Mouse (Mus musculus) spleen, postnatal 4 days (tissue): ENCODE data around the gene Cdh4.

ENCODE experiments used
- DNase-seq, 2 experiments: peaks; one replicate each; pipeline ENCODE4 v3.0.0; 2022; ENCODE audit warnings: low spot score in 2 of 2

Gene Cdh4

DNA sequence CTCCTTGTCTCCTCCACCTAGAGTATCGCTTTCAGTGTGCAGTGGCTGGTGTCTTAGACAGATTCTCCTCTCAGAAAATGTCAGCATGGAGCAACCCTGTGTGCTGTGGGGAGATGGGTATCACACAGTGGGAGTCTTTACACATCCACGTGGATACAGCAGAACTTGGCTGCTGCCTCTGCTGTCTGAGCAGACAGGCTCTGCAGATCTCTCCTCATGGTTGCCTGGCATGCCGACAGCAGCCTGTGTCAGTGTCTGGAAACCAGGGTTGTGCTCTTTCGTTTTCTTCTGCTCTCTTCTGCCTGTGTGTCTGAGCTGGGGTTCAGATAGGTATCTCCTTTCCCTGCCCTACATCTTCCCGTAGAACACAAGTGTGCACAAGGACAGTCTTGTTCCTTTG lies 237.6 kb downstream of the Cdh4 start:
- no peak for DNase-seq

DNA sequence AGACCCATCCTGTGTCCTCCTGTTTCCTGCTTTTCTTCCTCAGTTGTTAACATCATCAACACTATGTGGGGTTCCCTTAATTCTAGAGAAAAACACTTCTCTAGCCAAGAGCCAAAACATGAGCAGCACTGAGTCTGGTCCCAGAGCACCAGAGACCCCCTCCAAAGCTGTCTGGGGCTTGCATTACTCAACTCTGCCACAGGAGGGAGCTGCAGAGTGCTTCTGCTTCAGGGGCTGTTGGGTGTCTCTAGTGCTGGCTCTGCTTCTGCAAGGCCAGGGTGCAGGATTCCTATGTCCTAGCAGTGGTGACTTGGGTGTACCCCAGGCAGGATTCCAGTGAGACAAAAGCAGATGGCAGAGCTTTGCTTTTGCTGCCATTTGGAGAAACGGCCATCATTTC lies 239.2 kb downstream of the Cdh4 start:
- no peak for DNase-seq

DNA sequence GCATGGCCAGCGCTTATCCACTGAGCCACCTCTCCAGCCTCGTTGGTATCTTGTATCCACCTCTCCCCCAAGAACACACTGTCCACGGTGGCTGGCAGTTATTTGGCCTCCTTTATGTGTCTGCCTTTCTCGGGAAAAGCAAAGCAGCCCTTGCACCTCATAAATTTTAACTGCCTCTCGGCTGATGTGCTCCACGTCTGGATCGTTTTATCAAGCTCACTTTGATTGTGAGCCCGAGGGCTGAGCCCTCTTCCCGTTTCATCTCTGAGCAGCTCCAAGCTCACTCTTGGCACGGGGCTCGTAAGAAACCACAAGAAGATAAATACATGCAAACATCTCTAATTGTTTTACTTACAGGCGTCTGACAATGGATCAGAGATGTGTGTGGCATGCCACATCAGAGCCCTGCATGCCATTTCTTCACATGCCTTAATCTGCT lies 245.0 kb downstream of the Cdh4 start:
- no peak for DNase-seq

DNA sequence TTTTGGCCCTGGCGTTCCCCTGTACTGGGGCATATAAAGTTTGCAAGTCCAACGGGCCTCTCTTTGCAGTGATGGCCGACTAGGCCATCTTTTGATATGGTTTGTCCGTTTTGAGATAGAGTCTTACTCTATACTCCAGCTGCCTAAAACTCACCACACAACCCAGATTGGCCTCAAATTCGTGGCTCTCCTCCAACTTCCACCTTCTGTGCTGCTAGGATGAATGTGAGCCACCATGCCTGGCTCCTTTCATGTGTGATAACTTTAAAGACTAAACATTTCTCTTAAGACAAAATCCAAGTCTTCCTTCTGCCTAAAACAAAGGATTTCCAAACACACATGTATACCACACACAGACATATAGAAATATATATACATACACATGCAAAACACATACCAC lies 246.7 kb downstream of the Cdh4 start:
- DNase-seq, result no peak

DNA sequence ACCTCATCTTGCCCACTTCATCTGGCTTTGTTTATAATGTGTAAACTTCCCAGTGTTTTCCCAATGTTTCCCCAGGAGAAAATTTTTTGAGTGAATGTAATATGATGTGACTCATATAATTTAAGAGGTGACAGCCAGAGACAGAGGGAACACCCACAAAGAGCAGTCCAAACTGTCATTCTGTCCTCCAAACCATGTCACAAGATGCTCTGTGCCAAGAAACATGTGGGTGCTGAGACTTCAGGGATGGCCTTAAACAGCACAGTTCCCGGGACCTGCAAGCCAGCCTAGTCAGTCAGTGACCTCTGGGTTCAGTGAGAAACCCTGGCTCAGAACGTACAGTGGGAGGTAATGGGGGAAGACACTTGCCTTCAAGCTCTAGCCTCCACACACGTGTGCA lies 247.5 kb downstream of the Cdh4 start:
- DNase-seq, result no peak

DNA sequence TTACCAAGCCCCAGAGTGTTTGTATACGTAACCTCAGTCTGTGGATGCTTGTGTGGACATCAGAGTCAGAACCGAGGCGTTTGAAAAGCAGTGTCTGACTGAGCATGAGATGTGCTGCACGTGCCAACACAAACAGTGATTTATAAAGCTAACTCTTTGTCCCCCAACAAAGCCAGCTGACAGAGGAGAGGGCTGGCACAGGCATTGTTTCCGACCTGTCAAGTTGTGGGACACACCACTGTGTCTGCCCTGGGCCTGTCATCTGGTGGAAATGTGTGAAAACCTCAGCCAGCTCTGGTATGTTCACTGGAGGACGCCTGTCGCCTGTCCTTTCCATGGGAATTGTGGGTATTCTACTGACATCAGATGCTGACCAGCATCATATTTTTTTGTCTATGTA lies 248.3 kb downstream of the Cdh4 start:
- no peak for DNase-seq

DNA sequence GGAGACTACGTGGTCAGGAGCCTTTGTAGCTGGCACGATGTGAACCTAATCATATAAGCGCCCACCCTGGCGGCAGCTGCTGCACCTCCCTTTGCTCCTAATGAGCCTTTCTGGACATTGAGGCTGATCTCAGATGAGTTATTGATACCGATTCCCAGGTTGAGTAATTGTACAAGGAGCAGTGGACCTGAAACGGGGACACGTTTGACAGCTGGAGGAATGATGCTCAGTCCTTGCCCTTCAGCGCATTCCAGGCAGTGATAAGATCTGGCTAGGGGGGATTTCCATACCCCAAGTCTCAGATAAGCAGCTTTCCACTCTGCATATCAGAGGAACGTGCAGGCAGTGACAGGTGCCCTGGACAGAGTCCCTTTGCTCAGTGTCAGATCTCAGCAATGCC lies 252.7 kb downstream of the Cdh4 start:
- DNase-seq, result no peak

DNA sequence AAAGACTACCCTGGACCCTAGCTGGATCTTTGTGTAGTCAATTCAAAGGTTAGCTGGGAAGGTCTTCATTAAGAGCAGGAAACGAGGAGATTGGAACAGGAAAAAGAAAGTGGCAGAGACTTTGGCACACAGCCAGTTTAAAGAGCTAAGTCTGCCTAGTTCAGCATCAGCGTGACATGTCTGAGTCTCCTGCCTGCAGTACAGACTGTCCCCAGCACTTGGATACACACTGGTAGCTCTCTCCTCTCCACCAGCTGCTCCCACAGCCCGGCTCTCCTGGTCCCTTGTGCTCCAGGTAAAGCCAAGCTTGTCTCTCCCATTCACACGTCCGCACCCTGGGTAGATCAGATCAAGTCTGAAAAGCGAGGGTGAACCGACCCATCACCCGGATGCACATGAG lies 255.4 kb downstream of the Cdh4 start:
- DNase-seq, result no peak

DNA sequence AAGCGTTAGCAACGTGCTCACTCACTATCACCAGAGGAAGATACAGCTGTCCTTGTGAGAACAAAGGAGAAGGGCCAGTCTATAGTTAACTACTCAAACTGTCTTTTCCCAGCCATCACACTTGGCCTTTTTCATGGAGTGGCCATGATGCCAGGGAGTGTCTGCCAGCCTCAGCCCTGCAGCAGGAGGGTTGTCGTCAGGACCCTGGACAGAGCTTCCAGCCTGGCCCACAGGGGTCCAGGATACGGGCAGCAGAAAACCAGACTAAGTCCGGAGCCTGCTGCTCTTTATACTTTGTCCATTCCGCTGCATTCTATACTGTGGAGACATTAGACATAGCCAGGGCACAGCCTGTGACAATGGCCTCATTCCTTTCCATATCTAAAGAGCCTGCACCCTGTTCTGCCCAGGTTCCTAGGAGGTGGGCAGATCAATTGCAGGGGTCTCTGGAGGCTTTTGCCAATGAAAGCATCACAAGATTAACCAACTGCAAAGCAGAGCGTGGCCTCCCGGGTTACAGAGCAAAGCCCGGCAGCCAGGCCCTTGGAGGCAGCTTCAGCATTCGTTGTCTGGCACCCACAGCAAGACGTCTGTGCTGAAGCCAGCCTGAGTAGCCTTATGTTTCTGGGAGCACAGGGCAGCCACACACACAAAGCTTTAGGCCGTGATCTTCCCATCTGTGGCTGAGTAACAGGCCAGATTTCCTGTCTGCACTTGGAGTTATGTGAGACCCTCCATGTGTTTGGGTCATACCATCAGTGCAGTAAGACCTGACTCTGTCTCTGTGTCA lies 256.2 kb downstream of the Cdh4 start:
- no peak for DNase-seq

DNA sequence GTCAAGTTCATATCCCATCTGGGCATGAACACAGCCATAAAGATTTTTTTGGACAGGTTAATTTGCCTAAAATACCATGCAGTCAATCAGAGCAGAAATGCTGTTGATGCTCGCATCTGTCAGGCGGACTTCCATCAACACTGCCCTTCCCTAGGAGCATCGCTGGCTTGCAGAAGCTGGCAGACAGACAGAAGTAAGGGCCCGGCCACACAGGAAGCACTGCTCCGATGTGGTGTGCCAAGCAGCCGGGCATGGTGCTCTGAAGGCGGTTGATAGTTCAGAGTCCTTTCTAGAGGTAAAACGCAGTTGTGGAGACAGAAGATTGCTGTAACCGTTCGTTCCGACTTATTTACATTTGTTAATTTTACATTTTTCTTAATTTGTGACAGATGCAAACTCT lies 262.8 kb downstream of the Cdh4 start:
- DNase-seq, result no peak

DNA sequence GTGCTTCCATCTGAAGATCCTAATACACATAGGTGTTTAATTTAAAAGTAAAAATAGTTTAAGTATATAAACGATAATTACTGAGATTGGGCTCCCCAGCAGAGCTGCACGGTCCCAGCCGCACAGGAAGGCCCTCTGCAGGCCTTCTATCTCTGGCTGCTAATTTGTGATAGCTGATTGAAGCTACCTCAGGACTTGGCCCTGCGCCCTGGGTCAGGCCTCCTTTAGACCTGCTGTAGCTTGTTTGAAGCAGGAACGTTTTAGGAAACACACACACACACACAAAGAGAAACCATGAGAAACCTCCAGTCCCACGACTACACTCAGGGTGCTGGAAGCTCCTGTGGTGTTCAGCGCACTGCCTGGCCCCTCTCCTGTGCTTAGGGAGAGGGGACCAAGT lies 263.2 kb downstream of the Cdh4 start:
- DNase-seq, result no peak

DNA sequence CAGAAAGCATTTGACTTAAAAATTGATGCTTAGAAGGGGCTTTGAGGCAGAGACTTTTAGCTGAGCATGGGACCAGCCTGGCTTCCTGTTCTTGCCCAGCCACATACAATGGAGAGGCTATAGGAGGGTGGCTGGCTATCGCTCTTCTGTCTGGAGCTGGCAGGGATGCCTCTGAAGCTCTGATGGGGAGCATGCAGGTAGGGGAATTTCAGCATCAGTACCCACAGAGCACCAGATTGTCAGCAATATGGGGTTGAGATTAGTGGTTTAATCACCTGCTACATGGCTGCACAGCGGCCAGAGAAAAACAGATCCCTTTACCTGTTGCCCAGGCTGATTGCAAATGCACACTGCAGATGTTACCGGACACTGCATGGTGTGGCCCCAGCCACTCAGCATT lies 264.4 kb downstream of the Cdh4 start:
- DNase-seq, result no peak

DNA sequence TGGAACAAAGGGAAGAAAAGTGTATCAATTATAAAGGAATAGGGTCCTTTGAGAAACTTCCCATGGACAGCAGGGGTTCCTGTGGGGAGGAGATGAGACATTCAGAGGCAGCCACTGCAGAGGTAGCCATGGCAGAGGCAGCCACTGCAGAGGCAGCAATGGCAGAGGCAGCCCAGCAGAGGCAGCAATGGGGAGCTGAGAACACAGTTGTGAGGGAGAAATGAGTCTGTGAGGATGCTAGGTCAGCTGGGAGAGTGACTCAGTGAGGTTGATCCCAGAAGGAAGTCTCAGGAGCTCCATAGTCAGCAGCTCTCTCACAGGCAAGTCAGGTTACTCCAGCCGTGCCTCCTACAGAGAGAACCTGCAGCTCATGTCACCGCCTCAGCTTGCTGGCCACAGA lies 266.9 kb downstream of the Cdh4 start:
- no peak for DNase-seq

DNA sequence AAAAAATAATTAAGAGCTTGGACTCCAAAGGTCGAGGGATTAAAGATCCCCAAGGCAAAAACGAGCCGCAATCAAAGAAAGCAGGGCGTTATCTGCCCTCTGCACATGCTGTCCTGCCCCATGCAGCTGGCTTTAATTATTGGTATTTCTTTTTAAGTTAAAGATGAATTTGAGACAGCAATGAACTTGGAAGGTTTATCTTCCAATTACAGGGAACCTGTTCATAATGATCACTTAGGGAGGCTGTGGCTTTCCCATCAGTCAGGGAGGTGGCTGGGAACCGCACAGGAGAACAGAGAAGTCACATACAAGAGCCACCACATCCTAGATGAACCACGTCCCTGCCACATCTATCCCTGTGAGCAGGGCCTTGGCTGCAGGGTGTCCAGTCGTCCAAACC lies 270.5 kb downstream of the Cdh4 start:
- no peak for DNase-seq

DNA sequence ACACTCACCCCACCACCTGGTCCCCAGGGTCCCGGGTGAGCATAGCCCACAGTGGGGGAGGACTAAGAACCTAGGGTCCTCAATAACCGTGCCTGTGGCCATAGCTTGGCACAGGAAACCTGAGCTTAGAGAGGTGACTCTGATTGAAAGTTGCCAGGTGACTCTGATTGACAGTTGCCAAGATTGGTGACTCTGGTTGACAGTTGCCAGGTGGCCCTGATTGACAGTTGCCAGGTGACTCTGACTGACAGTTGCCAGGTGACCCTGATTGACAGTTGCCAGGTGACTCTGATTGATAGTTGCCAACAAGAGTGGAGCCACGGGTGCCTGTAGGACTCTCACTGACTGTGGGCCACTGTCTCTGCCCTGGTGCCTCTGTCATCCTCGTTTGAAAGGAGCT lies 271.1 kb downstream of the Cdh4 start:
- DNase-seq, result no peak

DNA sequence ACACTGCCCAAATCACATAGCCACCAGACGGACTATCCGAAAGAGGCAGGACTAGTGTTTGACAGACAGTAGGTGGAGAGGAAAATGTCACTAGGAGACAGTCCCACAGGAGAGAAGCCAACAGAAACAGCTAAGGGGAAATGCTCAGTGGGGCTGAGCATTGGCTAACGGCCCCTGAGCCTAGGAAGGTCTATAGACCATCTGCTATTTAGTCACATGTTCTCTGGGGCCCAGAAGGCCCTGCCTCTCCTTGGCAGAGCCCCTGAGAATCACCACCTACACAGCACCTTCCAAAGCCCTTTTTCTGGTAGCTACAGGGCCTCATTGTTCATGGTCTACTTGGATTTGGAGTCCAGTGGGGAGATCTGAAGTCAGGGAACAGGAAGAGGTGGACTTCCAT lies 271.9 kb downstream of the Cdh4 start:
- no peak for DNase-seq

DNA sequence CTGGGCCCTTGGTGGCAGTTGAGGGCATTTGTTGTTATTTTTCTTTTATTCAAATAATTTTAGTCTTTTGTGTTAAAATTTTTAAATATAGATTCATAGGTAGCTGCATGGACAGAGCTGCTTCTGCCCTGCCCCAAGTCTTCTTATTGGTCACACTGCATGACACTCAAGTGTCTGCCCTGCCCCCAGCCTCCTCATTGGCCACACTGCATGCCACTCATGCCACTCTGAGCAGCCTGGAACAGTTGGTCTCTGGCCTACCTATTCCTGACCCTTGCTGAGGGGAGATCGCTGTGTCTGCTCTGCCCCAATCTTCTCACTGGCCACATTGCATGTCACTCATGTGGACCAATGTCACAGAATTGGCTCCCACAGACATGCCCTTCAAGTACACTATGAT lies 273.1 kb downstream of the Cdh4 start:
- no peak for DNase-seq

DNA sequence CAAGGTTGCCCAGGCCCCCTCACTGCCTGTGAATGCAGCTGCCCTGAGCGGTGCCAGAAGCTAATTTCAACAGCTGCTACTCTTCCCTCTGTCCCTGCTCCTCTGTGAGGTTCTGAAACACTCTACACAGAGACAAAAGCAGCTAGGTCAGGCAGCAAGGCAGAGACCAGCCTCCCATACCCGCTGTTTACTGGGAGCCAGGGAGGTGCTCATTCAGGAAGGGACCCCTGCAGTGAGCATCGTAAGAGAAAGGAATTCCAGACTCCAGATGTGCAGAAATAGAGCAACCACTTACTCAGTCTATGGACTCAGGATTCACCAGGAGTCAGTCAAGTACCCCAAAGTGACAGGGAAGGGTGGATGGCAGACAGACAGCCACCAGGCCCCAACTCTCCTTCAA lies 278.1 kb downstream of the Cdh4 start:
- no peak for DNase-seq

DNA sequence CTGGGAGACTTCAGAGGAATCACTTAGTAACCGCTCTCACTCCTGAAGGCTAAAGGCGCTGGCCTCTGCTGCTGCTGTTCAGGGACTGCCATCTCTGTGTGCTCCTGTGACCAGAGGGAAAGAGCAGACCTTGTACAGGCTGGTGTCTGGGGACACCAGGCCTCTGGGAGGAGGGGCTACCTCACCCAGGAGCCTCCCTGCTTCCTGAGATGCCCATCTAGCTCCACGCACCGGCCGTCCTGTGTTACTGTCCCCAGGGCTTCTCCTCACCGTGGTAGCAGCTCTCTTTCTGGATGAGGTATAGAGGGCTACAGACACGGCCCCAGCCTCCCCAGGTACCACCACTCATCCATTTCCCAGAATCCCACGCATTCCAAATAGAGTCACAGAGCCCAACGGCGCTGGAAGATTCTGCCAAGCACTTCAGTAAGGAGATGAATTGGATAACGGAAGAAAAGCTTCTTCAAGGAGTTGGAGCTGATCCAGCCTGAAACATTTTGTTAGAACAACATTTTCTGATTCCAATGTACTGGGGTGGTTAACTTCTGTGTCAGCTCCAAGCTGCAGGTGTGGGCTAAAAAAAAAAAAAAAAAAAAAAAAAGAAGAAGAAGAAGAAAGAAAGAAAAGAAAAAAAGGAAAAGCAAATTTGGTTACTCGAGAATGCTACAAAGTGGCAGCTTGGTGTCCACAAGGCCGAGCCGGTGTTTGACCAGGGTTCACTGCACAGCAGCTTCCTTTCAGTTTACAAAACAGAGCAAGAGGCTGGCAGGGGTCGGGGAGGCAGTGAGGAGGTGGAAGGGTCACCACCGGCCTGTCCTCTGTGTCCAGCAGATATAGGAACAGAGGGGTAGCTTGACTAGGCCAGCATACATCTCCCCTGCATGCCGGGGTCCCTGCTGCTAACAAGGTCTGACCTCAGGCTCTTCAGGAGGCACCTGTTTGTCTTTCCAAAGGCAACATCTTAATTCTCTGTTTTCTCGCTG lies 279.6 kb downstream of the Cdh4 start:
- DNase-seq, result no peak

DNA sequence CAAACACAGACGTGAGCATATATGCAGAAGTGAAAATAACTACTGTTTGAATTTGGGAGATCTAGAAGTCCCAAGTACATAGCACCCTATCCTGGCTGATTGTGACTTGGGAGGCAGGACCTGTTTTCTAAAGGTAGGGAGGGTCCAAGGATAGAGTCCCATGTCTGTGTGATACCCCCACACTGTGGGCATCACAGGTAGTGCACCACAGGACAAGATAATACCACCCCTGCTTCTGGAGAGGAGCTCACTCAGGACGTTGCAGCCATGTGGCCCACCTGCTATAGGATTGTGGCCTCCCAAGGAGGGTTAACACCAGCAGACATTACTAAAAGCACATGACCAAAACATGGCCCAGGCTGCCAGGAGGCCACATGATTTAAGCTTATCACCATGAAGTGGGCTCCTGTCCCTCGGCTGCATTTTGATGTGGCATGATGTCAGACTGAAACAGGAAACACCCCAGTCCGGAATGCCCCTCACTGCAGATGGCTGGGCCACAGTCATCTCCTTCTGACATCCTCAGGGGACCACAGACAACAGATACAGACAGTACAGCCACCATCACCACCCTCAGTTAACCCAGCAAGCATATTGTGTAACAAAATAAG lies 280.6 kb downstream of the Cdh4 start:
- no peak for DNase-seq

DNA sequence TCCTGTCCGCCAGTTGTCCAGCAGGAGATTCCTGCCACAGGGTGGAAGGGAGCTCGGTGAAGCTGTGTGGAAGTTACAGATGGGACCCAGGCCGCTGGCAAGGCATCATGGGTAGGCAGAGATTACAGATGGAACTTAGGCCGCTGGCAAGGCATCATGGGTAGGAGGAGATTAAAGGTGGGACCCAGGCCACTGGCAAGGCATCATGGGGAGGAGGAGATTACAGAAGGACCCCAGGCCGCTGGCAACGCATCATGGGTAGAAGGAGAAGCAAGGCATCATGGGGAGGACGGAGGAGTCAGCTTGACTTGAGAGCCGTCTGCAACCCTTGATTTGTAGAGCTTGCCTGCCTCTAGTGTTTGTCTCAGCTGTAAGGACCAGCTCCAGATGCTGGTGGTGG lies 281.2 kb downstream of the Cdh4 start:
- no peak for DNase-seq

DNA sequence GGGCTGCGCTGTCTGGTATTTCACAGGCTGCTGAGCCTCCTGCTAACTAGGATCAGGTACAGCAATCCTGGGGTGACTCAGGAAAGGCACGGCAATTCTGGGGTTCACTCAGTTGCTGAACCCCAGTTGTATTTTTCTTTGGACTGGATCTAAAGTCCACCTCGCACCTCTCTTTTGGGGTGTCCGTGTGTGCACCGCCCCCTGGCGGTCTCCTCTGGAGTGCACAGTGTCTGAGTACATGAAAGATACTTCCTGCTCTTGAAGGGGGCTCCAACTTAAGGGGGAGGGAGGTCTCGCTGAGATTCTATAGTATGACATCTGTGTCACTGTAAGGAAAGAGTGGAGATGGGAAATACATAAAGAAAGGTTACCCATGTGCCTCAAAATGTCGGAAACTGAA lies 286.8 kb downstream of the Cdh4 start:
- DNase-seq, result no peak

DNA sequence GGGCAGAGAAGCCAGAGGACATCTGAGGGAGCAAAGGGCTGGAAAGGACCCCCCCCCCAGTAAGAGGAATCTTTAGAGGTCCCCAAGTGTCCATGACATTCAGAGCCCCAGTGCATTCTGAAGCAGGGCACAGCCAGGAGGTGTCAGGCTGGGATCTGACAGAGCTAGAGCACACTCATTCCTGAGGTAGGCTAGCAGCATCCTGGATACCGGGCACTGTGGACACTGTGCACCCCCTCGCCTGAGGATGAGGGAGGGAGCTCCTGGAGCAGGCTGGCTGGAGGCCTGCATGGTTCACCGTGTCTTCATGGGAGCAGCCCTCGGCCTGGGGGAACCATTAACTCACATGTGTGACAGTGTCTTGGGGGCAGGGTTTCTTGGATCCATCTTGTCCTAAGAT lies 287.6 kb downstream of the Cdh4 start:
- DNase-seq, result no peak
